Mouse (Mus musculus): Measurements from ENCODE around the gene Pde11a.
A peak's percentile ranks its signal among the peaks of the same experiment; 100 is the strongest.
"Not testable (repeated sequence)": the region's sequence is repeated elsewhere in the genome, so short reads cannot be mapped to it uniquely, and the experiment has no call there.

Gene Pde11a

GRCm38 (mm10) chr2:75989694-75990093, 348.9 kb downstream of the Pde11a start:
- no peak for DNase-seq (ENCODE audit: low spot score)

GRCm38 (mm10) chr2:75988779-75989363, 349.7 kb downstream of the Pde11a start:
- no peak for DNase-seq (ENCODE audit: low spot score)

GRCm38 (mm10) chr2:75988378-75988777, 350.2 kb downstream of the Pde11a start:
- no peak for DNase-seq (ENCODE audit: low spot score)

GRCm38 (mm10) chr2:75987739-75988138, 350.8 kb downstream of the Pde11a start:
- DNase-seq (ENCODE audit: low spot score), result no peak

GRCm38 (mm10) chr2:75985124-75985523, 353.4 kb downstream of the Pde11a start:
- no peak for DNase-seq (ENCODE audit: low spot score)

GRCm38 (mm10) chr2:75983847-75984246, 354.7 kb downstream of the Pde11a start:
- DNase-seq (ENCODE audit: low spot score), result no peak

- DNase-seq (ENCODE audit: low spot score), result no peak
Observed at GRCm38 (mm10) chr2:75983091-75983490, 355.5 kb downstream of the Pde11a start.

GRCm38 (mm10) chr2:75982626-75983025, 355.9 kb downstream of the Pde11a start:
- DNase-seq (ENCODE audit: low spot score), result no peak

- peak; percentile 52 for DNase-seq (ENCODE audit: low spot score)
Observed at GRCm38 (mm10) chr2:75981440-75982081, 357.0 kb downstream of the Pde11a start, which contains the start of gene Ttc30a1. Gene Ttc30a1, minus strand, starts transcription at chr2:75981967.

GRCm38 (mm10) chr2:75980933-75981439, 357.6 kb downstream of the Pde11a start:
- not testable (repeated sequence) for DNase-seq (ENCODE audit: low spot score)

- DNase-seq (ENCODE audit: low spot score), result not testable (repeated sequence)
Observed at GRCm38 (mm10) chr2:75977752-75978368, 360.7 kb downstream of the Pde11a start, which contains the start of gene Ttc30a2. Gene Ttc30a2, minus strand, starts transcription at chr2:75978170.

GRCm38 (mm10) chr2:75976070-75976469, 362.5 kb downstream of the Pde11a start:
- not testable (repeated sequence) for DNase-seq (ENCODE audit: low spot score)

GRCm38 (mm10) chr2:75974131-75974530, 364.4 kb downstream of the Pde11a start:
- no peak for DNase-seq (ENCODE audit: low spot score)

- DNase-seq (ENCODE audit: low spot score), result no peak
Observed at GRCm38 (mm10) chr2:75964972-75965371, 373.6 kb downstream of the Pde11a start.

GRCm38 (mm10) chr2:75964512-75964911, 374.1 kb downstream of the Pde11a start:
- no peak for DNase-seq (ENCODE audit: low spot score)

- DNase-seq (ENCODE audit: low spot score), result no peak
Observed at GRCm38 (mm10) chr2:75964051-75964450, 374.5 kb downstream of the Pde11a start.

GRCm38 (mm10) chr2:75963211-75963840, 375.2 kb downstream of the Pde11a start:
- no peak for DNase-seq (ENCODE audit: low spot score)

GRCm38 (mm10) chr2:75960366-75961330, 377.9 kb downstream of the Pde11a start:
- no peak for DNase-seq (ENCODE audit: low spot score)

GRCm38 (mm10) chr2:75959850-75960365, 378.7 kb downstream of the Pde11a start:
- DNase-seq (ENCODE audit: low spot score), result no peak

GRCm38 (mm10) chr2:75959183-75959849, 379.3 kb downstream of the Pde11a start:
- DNase-seq (ENCODE audit: low spot score), result no peak

GRCm38 (mm10) chr2:75955709-75956108, 382.9 kb downstream of the Pde11a start:
- no peak for DNase-seq (ENCODE audit: low spot score)
